Mouse (Mus musculus) right cerebral cortex, postnatal 25 days (tissue): ENCODE results near the gene Mid1.
"Not testable (repeated sequence)": the region's sequence is repeated elsewhere in the genome, so short reads cannot be mapped to it uniquely, and the experiment has no call there.

ENCODE experiments used
- DNase-seq: peaks from one replicate; pipeline ENCODE4 v3.0.0; 2022

Mid1 gene

DNA sequence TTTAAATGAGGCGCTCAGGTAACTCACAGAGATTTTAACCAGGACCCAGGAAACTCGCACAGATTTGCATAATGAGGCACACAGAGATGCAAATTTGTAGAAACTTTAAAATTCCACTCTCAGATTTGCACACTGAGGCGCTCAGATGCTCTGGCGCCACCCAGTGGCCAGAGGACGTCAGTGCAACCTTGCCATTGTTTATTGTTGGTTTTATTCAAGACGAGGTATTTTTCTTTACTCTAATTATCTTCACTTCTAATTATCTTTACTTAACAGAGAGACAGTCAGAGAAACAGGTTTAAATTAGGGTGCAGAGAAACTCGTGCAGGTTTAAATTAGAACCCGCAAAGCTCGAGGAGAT is 335.7 kb downstream of the Mid1 start:
- DNase-seq: not testable (repeated sequence)

DNA sequence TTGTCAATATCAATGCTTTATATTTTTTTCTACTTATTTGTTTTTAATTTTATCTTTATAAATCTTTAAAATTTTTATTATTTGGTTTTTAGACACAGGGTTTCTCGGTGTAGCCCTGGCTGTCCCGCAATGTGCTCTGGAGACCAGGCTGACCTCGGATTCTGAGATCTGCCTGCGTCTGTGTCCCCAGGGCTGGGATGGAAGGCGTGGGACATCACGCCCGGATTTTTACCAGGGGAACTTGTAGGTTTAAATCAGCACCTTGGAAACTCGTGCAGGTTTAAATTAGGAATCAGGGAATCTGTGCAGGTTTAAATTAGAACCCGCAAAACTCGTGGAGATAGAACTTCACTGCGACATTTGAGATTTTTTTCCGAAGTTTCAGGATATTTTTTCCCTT is 336.2 kb downstream of the Mid1 start:
- DNase-seq: not testable (repeated sequence)

DNA sequence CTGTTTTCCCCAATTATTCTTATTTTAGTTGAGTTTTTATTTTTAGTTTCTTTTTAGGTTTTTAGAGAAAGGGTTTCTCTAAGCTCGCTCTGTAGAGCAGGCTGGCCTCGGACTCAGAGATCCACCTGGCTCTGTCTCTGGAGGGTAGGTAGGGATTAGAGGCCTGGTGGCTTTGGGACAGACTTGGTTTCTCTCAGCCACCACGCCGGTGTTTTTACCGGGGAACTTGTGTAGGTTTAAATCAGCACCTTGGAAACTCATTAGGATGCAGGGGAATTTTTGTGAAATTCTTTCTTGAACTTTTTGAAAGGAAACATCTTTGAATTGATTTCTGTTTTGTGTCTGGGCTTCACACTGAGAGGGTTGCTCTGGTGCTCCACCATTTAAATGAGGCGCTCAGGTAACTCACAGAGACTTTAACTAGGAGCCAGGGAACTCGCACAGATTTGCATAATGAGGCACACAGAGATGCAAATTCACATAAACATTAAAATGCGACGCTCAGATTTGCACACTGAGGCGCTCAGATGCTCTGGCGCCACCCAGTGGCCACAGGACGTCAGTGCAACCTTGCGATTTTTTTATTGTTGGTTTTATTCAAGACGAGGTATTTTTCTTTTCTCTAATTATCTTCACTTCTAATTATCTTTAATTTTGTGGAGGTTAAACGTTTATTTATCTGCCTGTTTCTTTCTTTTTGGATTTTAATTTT is 336.9 kb downstream of the Mid1 start:
- DNase-seq: not testable (repeated sequence)
